Mouse (Mus musculus) bone marrow macrophage, adult 2 months (primary cell): ENCODE results near the gene Erc2.

Experiments
- CTCF ChIP-seq: IDR thresholded peaks from 2 replicates; pipeline ENCODE4 v1.5.1; 2012; ENCODE audit warnings: low read depth, mild to moderate bottlenecking, low read length, moderate library complexity
- POLR2A ChIP-seq: IDR thresholded peaks from 2 replicates; pipeline ENCODE4 v1.6.1; 2012; ENCODE audit warnings: mild to moderate bottlenecking, low read depth, low read length, borderline replicate concordance

GRCm38 (mm10) chr14:28035013-28035412, 412.8 kb downstream of the Erc2 start:
- TF ChIP-seq CTCF: no peak
- no peak for TF ChIP-seq POLR2A
